Mouse (Mus musculus) myocyte (in vitro differentiated cells): ENCODE data around the gene Itsn1.

Experiments
- E2F4 ChIP-seq: IDR thresholded peaks from one replicate; pipeline ENCODE4 v1.6.1; 2011; ENCODE audit warnings: mild to moderate bottlenecking, control low read depth, moderate library complexity; ENCODE audit not compliant: insufficient read depth
- MAX ChIP-seq: IDR thresholded peaks from one replicate; pipeline ENCODE4 v1.6.1; 2011; ENCODE audit warnings: low read depth, mild to moderate bottlenecking, control low read depth
- POLR2A ChIP-seq: IDR thresholded peaks from one replicate; pipeline ENCODE4 v1.6.1; 2011; ENCODE audit warnings: low read depth, mild to moderate bottlenecking, control low read depth, moderate library complexity; ENCODE audit not compliant: insufficient read length
- REST ChIP-seq: IDR thresholded peaks from one replicate; pipeline ENCODE4 v1.6.1; 2011; ENCODE audit warnings: mild to moderate bottlenecking, control low read depth, moderate library complexity; ENCODE audit not compliant: insufficient read depth, insufficient read length
- SRF ChIP-seq: IDR thresholded peaks from one replicate; pipeline ENCODE4 v1.6.1; 2011; ENCODE audit warnings: low read depth; ENCODE audit not compliant: control insufficient read depth, insufficient read length
- USF1 ChIP-seq: IDR thresholded peaks from one replicate; pipeline ENCODE4 v1.6.1; 2011; ENCODE audit warnings: low read depth, mild to moderate bottlenecking, control low read depth, moderate library complexity

DNA sequence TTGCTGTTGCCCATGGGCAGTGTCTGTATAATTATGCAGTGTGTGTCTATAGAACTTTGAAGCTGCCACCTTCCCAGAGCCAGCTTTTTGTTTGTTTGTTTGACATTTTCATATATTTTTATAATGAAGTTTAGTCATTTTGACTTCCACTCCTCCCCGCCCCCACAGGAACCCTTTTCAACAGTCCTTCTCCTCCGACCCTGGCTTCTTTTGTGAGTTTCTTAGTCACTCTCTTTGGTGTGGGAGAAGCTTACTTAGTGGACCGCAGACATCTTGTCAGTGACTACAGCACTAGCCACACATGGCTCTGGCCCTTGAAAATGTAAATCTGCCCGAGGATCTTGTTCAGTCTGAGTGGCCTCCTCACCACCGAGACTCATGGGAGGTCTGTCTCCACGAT is 35.3 kb downstream of the Itsn1 start:
- TF ChIP-seq POLR2A = no peak
- no peak for TF ChIP-seq MAX
- TF ChIP-seq E2F4 = no peak
- no peak for TF ChIP-seq REST
- no peak for TF ChIP-seq SRF
- TF ChIP-seq USF1 = no peak
